Mouse (Mus musculus): Measurements from ENCODE around the gene Vmn1r83. TPM values are rescaled to one million over a fixed set of nuclear protein-coding genes. Genes with fewer than 3 reads are reported as not detected.

Vmn1r83 gene
- not detected in 2 replicates for polyA plus RNA-seq (2014; fragmentation: Nextera tagmentation; extraction: Ambion mirVana)

DNA sequence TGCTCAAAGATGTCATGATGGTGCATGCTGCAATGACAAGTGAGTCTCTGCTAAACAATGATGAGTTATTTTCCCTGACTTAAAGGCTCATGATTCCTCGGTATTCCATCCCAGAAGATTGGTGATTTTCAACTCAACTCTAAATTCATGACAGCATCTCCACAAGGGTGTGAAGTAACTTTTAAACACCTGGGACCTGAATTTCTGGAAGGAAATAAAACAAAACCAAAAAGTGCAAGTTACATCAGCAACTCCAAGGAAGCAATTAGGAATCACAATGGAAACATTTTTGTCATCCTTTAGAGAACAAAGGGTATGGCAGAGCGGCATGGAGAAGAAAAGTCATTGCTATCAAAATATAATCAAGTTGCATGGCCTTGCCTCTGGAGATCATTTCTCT lies at the start of gene Vmn1r83:
Gene Vmn1r83, minus strand, starts transcription at position 101 of the 400 bp plus-strand sequence.
- peaks cover 3% of the 10 kb centered on the region; the same call in 1 of the 2 replicates for H3K9me3 ChIP-seq (ENCODE audit: control insufficient read depth, low read length)
- ATAC-seq (replicated peaks; ENCODE audit: low FRiP score, low TSS enrichment, low read depth) (no peak), DNase-seq (ENCODE audit: low spot score) (no peak)
- no peak within 1 kb of the TSS for H3K4me3 ChIP-seq (ENCODE audit: low read depth, low read length)
- 83% methylated on average over 2 of the region's 2 CpGs for WGBS
- H3K4me1 ChIP-seq (replicated peaks; ENCODE audit: control insufficient read depth, insufficient read depth, low read length), result no peaks in the 10 kb centered on the region
- H3K27ac ChIP-seq (ENCODE audit: low read depth), result no peak within 1 kb of the TSS
- no peaks in the 10 kb centered on the region for H3K36me3 ChIP-seq (ENCODE audit: control insufficient read depth, insufficient read depth, low read length)
- H3K27me3 ChIP-seq (replicated peaks; ENCODE audit: control insufficient read depth, insufficient read depth, low read length), result no peaks in the 10 kb centered on the region
- no peak within 1 kb of the TSS for H3K9ac ChIP-seq (ENCODE audit: low read length)
- H3K4me2 ChIP-seq (ENCODE audit: low read length), result no peak within 1 kb of the TSS

DNA sequence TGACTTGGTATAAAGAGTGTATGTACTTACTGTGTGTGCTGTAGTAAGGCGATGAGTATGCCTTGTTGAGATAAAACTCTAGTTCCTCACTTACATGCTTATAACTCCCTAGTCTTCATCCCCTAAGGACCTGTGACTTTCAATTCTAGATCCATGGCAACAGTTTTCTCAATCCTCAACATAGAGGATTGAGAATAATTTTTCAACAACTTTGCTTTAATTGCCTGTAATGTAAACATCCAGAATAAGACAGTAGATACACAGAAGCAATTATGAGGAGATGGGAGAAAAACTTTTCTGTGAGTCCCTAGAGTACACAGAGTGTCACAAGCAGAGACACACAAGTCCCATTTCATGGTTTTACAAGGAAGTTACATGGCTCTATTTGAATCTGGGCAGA lies 39.9 kb upstream of the Vmn1r83 start, which contains the start of gene Vmn1r84:
Gene Vmn1r84, minus strand, starts transcription at position 101 of the 400 bp plus-strand sequence.
- no peak for ATAC-seq (replicated peaks; ENCODE audit: low FRiP score, low TSS enrichment, low read depth)
- Histone ChIP-seq H3K4me2 (ENCODE audit: low read length) (no peak within 1 kb of the TSS), H3K4me3 (ENCODE audit: low read depth, low read length) (no peak within 1 kb of the TSS), H3K27me3 (replicated peaks; ENCODE audit: control insufficient read depth, insufficient read depth, low read length) (no peaks in the 10 kb centered on the region), H3K9me3 (ENCODE audit: control insufficient read depth, low read length) (no peaks in the 10 kb centered on the region), H3K27ac (ENCODE audit: low read depth) (no peak within 1 kb of the TSS), H3K36me3 (ENCODE audit: control insufficient read depth, insufficient read depth, low read length) (no peaks in the 10 kb centered on the region), H3K4me1 (replicated peaks; ENCODE audit: control insufficient read depth, insufficient read depth, low read length) (no peaks in the 10 kb centered on the region), H3K9ac (ENCODE audit: low read length) (no peak within 1 kb of the TSS)
- WGBS, result 62% methylated on average over 1 of the region's 1 CpGs
- DNase-seq (ENCODE audit: low spot score), result no peak

- ATAC-seq (replicated peaks; ENCODE audit: low FRiP score, low TSS enrichment, low read depth) (no peak), DNase-seq (ENCODE audit: low spot score) (no peak)
- no peak within 1 kb of the TSS for H3K9ac ChIP-seq (ENCODE audit: low read length)
- H3K27me3 ChIP-seq (replicated peaks; ENCODE audit: control insufficient read depth, insufficient read depth, low read length), result no peaks in the 10 kb centered on the region
- H3K27ac ChIP-seq (ENCODE audit: low read depth), result no peak within 1 kb of the TSS
- H3K4me1 ChIP-seq (replicated peaks; ENCODE audit: control insufficient read depth, insufficient read depth, low read length), result no peaks in the 10 kb centered on the region
- no peak within 1 kb of the TSS for H3K4me2 ChIP-seq (ENCODE audit: low read length)
- 0 out of 2 replicates have a peak, but pooled peaks cover 2% of the 10 kb centered on the region for H3K9me3 ChIP-seq (ENCODE audit: control insufficient read depth, low read length)
- no peaks in the 10 kb centered on the region for H3K36me3 ChIP-seq (ENCODE audit: control insufficient read depth, insufficient read depth, low read length)
- no peak within 1 kb of the TSS for H3K4me3 ChIP-seq (ENCODE audit: low read depth, low read length)
- WGBS, result 63% methylated on average over 2 of the region's 2 CpGs
Observed at GRCm38 (mm10) chr7:12300130-12300529, 29.2 kb downstream of the Vmn1r83 start, which contains the start of gene Vmn1r82. Gene Vmn1r82 (plus strand): TSS chr7:12300430.

Small RNAs within 50 kb of the gene (microRNA-seq; reads per million reads assigned to microRNA genes)
- gene Gm23521, result not detected

Other genes starting within 250 kb of the Vmn1r83 start
- not detected in 2 replicates for gene Vmn1r78, start 179.2 kb downstream of the Vmn1r83 start, polyA plus RNA-seq (2014; fragmentation: Nextera tagmentation; extraction: Ambion mirVana)
- gene Vmn1r79, start 158.2 kb downstream of the Vmn1r83 start, polyA plus RNA-seq (2014; fragmentation: Nextera tagmentation; extraction: Ambion mirVana), result not detected in 2 replicates
- not detected in 2 replicates for gene Vmn1r80, start 140.2 kb downstream of the Vmn1r83 start, polyA plus RNA-seq (2014; fragmentation: Nextera tagmentation; extraction: Ambion mirVana)
- gene Vmn1r81, start 61.2 kb downstream of the Vmn1r83 start, polyA plus RNA-seq (2014; fragmentation: Nextera tagmentation; extraction: Ambion mirVana), result not detected in 2 replicates
- not detected in 2 replicates for gene Vmn1r82, start 29.1 kb downstream of the Vmn1r83 start, polyA plus RNA-seq (2014; fragmentation: Nextera tagmentation; extraction: Ambion mirVana)
- gene Vmn1r84, start 39.8 kb upstream of the Vmn1r83 start, polyA plus RNA-seq (2014; fragmentation: Nextera tagmentation; extraction: Ambion mirVana), result not detected in 2 replicates
- 4.1 and 4.5 TPM in 2 replicates for gene Zfp551, start 93.3 kb upstream of the Vmn1r83 start, polyA plus RNA-seq (2014; fragmentation: Nextera tagmentation; extraction: Ambion mirVana)
- 21.5 and 25.0 TPM in 2 replicates for gene Zfp606, start 148.8 kb upstream of the Vmn1r83 start, polyA plus RNA-seq (2014; fragmentation: Nextera tagmentation; extraction: Ambion mirVana)
- gene 2900092C05Rik, start 183.0 kb upstream of the Vmn1r83 start, polyA plus RNA-seq (2014; fragmentation: Nextera tagmentation; extraction: Ambion mirVana), result not detected in 2 replicates

Measured in intestine, embryonic 14.5 days (tissue).